Mouse (Mus musculus): ENCODE measurements at regions not wholly inside any gene's neighbourhood (a gene's known extent, or its start where the extent isn't known, plus 50 kb on each side); places are given as distances from the start of the nearest gene placed in this dataset.
"Not testable (repeated sequence)": the region's sequence is repeated elsewhere in the genome, so short reads cannot be mapped to it uniquely, and the experiment has no call there.

GRCm38 (mm10) chr8:35121084-35121483, 644.5 kb upstream of the Gm19410 start:
- DNase-seq (ENCODE audit: extremely low read depth, low read depth, low spot score): no peak

- DNase-seq (ENCODE audit: extremely low read depth, low read depth, low spot score): no peak
These were observed 642.4 kb upstream of the Gm19410 start for GRCm38 (mm10) chr8:35123196-35123621.

GRCm38 (mm10) chr8:35125179-35125578, 640.4 kb upstream of the Gm19410 start:
- DNase-seq (ENCODE audit: extremely low read depth, low read depth, low spot score): no peak

DNA sequence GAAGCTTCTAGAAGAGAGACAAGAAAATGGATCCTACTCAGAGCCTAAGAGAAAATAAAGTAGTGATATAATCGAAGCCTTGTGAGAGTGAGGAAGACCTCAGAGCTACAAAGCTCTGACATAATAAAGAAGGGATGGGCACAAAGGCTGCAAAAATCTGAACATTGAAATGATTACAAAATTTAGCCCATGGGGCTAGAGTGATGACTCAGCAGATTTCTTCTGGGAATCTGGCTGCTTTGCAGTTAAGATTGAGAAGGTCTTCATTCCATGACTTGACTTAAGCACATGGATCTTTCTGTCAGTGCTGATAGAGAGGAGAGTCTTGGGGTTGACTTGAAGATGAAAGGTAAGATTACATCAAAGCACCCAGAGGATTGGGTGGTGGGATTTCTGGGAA, 633.3 kb upstream of the Gm19410 start:
- no peak for DNase-seq (ENCODE audit: extremely low read depth, low read depth, low spot score)

- no peak for DNase-seq (ENCODE audit: extremely low read depth, low read depth, low spot score)
These were observed 630.0 kb upstream of the Gm19410 start for GRCm38 (mm10) chr8:35135630-35136029.

GRCm38 (mm10) chr8:35136643-35137042, 628.9 kb upstream of the Gm19410 start:
- no peak for DNase-seq (ENCODE audit: extremely low read depth, low read depth, low spot score)

GRCm38 (mm10) chr8:35140775-35141174, 624.8 kb upstream of the Gm19410 start:
- no peak for DNase-seq (ENCODE audit: extremely low read depth, low read depth, low spot score)

- DNase-seq (ENCODE audit: extremely low read depth, low read depth, low spot score): no peak
These were observed 622.5 kb upstream of the Gm19410 start for GRCm38 (mm10) chr8:35143018-35143656.

GRCm38 (mm10) chr8:35143684-35144083, 621.9 kb upstream of the Gm19410 start:
- DNase-seq (ENCODE audit: extremely low read depth, low read depth, low spot score): no peak

DNA sequence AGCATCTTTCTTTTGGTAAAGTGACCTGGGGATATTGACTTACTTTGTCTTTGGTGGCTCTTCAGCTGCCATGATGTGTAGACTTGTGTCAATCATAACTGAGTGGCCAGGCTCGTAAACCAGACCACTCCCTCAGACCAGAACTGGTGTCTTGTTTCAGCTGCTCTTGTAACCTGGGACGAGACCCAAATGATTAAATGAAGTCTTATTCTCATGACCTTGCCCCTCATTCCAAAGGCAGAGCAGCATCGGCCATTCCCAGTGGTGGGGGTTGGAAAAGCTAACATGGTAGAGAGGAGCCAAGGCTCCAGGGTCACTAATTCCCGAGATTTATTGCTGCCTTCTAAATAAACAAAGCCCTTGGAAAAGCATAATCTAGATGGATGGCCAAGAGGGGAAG, 621.2 kb upstream of the Gm19410 start:
- DNase-seq (ENCODE audit: extremely low read depth, low read depth, low spot score): no peak

DNA sequence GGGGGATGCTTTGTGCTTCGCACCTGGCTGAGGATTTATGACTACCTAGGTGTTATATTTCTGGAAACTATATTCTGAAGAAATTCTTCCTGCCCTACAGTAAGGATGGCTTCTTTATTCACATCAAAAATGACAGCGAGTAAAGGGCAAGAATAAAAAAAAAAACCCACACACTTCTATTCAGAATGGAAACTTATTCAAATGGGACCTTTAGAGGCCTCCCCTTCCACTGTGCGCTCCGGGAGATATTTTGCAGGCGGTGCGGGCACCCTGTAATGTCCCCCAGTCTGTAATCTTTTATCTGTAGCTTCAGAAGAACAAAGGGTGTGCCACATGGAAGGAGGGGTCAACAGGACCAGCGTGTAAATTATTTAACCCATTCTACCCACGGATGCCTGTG, 618.1 kb upstream of the Gm19410 start:
- DNase-seq (ENCODE audit: extremely low read depth, low read depth, low spot score): no peak

DNA sequence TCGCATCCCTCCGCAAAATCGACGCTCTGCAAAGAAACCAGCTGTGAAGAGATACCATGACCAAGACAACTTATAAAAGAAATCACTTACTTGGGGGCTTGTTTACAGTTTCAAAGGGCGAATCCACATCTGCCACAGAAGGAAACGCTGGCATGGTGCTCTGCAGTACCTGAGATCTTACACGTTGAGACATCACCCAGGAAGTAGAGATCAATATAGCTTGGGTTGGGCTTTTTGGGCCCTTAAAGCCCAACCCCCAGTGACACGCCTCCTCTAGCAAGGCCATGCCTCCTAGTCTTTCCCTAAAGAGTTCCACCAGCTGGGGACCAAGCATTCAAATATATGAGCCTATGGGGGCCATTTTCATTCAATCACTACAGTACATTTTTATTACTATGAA, 617.6 kb upstream of the Gm19410 start:
- no peak for DNase-seq (ENCODE audit: extremely low read depth, low read depth, low spot score)

GRCm38 (mm10) chr8:35152585-35152984, 613.0 kb upstream of the Gm19410 start:
- no peak for DNase-seq (ENCODE audit: extremely low read depth, low read depth, low spot score)

DNA sequence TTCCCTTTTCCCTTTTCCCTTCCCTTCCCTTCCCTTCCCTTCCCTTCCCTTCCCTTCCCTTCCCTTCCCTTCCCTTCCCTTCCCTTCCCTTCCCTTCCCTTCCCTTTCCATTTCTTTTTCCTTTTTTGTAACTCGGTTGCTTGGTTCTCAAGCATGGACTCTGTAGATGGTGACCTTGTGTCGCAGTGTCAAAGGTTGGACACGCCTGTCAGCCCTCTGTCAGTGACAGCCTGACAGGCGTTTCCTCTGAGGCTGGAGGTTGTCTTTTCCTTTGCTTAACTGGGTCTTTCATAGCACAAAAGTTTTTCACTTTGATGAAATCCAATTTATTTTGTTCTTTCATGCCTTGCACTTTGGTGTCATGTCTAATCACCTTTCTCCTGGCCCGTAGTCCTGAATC, 609.3 kb upstream of the Gm19410 start:
- no peak for DNase-seq (ENCODE audit: extremely low read depth, low read depth, low spot score)

- DNase-seq (ENCODE audit: extremely low read depth, low read depth, low spot score): no peak
These were observed 607.9 kb upstream of the Gm19410 start for GRCm38 (mm10) chr8:35157711-35158110.

DNA sequence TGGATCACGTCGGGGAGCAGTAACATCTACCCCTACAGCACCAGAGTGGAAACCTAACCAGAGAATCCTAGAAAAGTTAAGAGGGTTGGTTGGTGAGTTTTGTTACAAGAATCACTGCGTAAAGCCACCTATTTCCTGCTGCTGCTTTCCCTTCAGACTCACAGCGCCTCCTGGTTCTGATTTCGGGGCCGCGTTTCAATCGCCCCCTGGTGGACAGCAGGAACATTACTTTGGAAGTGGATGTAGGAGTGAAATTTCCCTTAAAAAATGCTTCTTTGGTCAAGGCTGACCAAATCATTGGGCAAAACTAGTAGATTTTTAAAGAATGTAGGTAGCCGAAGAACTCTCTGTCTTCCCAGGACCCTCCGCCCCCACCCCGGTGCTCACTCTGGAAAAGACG, 606.3 kb upstream of the Gm19410 start:
- no peak for DNase-seq (ENCODE audit: extremely low read depth, low read depth, low spot score)

DNA sequence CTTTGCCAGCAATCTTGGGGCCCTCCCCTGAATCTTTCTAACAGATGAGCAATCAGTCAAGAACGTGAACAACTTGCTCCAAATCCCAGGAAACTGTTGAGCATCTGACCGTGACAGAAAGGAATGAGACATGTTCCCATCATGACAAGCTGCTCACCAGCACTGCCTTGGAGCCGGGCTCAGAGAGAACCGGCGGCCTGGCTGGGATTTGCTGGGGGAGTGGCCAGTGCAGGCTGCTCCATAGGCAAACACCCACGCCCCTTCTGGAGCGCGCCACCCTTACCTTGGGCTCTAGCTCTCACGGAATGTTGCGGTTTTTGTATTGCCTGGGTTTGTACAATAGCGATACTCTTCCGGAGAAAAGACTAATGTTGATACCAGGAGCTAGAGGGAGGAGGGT, 605.4 kb upstream of the Gm19410 start:
- DNase-seq (ENCODE audit: extremely low read depth, low read depth, low spot score): no peak

DNA sequence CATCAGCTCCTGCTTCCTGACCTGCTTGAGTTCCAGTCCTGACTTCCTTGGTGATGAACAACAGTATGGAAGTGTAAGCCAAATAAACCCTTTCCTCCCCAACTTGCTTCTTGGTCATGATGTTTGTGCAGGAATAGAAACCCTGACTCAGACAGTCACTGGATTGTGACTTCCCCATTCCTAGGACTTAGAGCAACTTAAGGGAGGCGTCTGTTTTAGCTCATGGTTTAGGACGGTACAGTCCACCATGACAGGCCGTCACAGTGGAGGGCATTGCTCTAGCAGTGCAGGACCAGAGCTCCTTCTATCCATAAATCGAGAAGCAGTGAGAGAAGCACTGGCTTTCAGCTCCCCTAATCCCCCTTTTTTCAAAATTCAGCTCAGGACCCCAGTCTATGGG, 603.4 kb upstream of the Gm19410 start:
- DNase-seq (ENCODE audit: extremely low read depth, low read depth, low spot score): not testable (repeated sequence)

DNA sequence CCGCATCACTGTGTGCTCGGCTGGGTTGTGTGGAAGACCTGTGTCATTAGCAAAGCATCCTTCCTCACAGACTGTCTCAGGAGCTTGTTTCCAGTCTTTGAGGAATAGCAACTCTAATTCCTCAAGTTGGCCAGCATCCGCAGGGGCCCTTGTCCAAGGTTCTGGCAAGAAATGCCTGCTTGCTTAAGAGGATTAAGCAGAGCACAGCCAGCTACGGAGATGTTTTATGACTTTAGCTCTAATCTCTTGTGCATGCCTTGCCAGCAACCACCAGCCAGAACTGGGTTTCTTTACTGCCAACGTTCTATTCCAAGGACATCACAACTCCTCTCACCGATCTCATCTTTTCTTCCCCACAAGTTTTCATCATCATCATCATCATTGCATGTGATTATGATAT, 599.0 kb upstream of the Gm19410 start:
- peak; percentile 81 for DNase-seq (ENCODE audit: extremely low read depth, low read depth, low spot score)

GRCm38 (mm10) chr8:35171536-35172310, 593.9 kb upstream of the Gm19410 start:
- no peak for DNase-seq (ENCODE audit: extremely low read depth, low read depth, low spot score)

- no peak for DNase-seq (ENCODE audit: extremely low read depth, low read depth, low spot score)
These were observed 588.3 kb upstream of the Gm19410 start for GRCm38 (mm10) chr8:35177314-35177713.

GRCm38 (mm10) chr8:35180075-35180474, 585.5 kb upstream of the Gm19410 start:
- no peak for DNase-seq (ENCODE audit: extremely low read depth, low read depth, low spot score)

GRCm38 (mm10) chr8:35182141-35182540, 583.4 kb upstream of the Gm19410 start:
- no peak for DNase-seq (ENCODE audit: extremely low read depth, low read depth, low spot score)
